Mouse (Mus musculus): ENCODE results near the gene Isca2. TPM values are rescaled to one million over a fixed set of nuclear protein-coding genes. Genes with fewer than 3 reads are reported as not detected.

Gene Isca2
- polyA plus RNA-seq, 1 experiment from 2014 or later: 130 TPM

Other genes with a start within 250 kb of the Isca2 start
- not detected in 2 replicates for gene Vsx2, start 203.5 kb upstream of the Isca2 start, polyA plus RNA-seq (2015; fragmentation: Nextera tagmentation; extraction: Ambion mirVana)
- 11.9 and 14.5 TPM in 2 replicates for gene Abcd4, start 155.8 kb upstream of the Isca2 start, polyA plus RNA-seq (2015; fragmentation: Nextera tagmentation; extraction: Ambion mirVana)
- gene Vrtn, start 132.2 kb upstream of the Isca2 start, polyA plus RNA-seq (2015; fragmentation: Nextera tagmentation; extraction: Ambion mirVana): 0.06 TPM in 1 of 2 replicates, not detected in the other
- gene Syndig1l, start 74.4 kb upstream of the Isca2 start, polyA plus RNA-seq (2015; fragmentation: Nextera tagmentation; extraction: Ambion mirVana): 0.09 TPM in 1 of 2 replicates, not detected in the other
- gene Npc2, start 99 bp upstream of the Isca2 start, polyA plus RNA-seq (2015; fragmentation: Nextera tagmentation; extraction: Ambion mirVana): 150 and 162 TPM in 2 replicates
- gene Ltbp2, start 103.3 kb downstream of the Isca2 start, polyA plus RNA-seq (2015; fragmentation: Nextera tagmentation; extraction: Ambion mirVana): 12.8 and 15.1 TPM in 2 replicates
- 139 and 144 TPM in 2 replicates for gene Fcf1, start 197.6 kb downstream of the Isca2 start, polyA plus RNA-seq (2015; fragmentation: Nextera tagmentation; extraction: Ambion mirVana)
- 13.8 and 16.1 TPM in 2 replicates for gene Arel1, start 197.6 kb downstream of the Isca2 start, polyA plus RNA-seq (2015; fragmentation: Nextera tagmentation; extraction: Ambion mirVana)
- gene Ylpm1, start 223.1 kb downstream of the Isca2 start, polyA plus RNA-seq (2015; fragmentation: Nextera tagmentation; extraction: Ambion mirVana): 23.3 and 28.4 TPM in 2 replicates